Mouse (Mus musculus): ENCODE measurements around the gene Tubal3. TPM values are rescaled to one million over a fixed set of nuclear protein-coding genes. Genes with fewer than 3 reads are reported as not detected.

Tubal3 gene
- total RNA-seq, 2 experiments from 2014 or later: not detected

GRCm38 (mm10) chr13:3925632-3926031 is 7.6 kb downstream of the Tubal3 start:
- no peak overlapping the region for H3K4me3 ChIP-seq
- intact Hi-C loops (cut with DNase I): no loop called here
- no peak for TF ChIP-seq CTCF (IDR thresholded peaks at IDR 0.05)
- H3K27ac ChIP-seq: no peak overlapping the region
- DNase-seq (ENCODE audit: extremely low spot score in 1 of 2, low spot score in 2 of 2): no peak

- TF ChIP-seq CTCF (IDR thresholded peaks at IDR 0.05): no peak
- Histone ChIP-seq H3K4me3 (no peak overlapping the region), H3K27ac (no peak overlapping the region)
- intact Hi-C loops (cut with DNase I): no loop called here
- DNase-seq (ENCODE audit: extremely low spot score in 1 of 2, low spot score in 2 of 2): no peak
These were observed 8.0 kb downstream of the Tubal3 start for GRCm38 (mm10) chr13:3926046-3926445.

- TF ChIP-seq CTCF (IDR thresholded peaks at IDR 0.05): no peak
- H3K27ac ChIP-seq: no peak overlapping the region
- intact Hi-C loops (cut with DNase I): no loop called here
- DNase-seq (ENCODE audit: extremely low spot score in 1 of 2, low spot score in 2 of 2): no peak
- no peak overlapping the region for H3K4me3 ChIP-seq
These were observed 26.6 kb downstream of the Tubal3 start for GRCm38 (mm10) chr13:3944699-3945098.

- intact Hi-C loops (cut with DNase I): no loop called here
- no peak within 1 kb of the TSS for H3K27ac ChIP-seq
These were observed 27.2 kb downstream of the Tubal3 start, which contains the start of gene Ucn3 for GRCm38 (mm10) chr13:3945249-3945648. Gene Ucn3, minus strand, starts transcription at chr13:3945349.

GRCm38 (mm10) chr13:3947267-3947666 is 29.2 kb downstream of the Tubal3 start:
- no peak for DNase-seq (ENCODE audit: extremely low spot score in 1 of 2, low spot score in 2 of 2)
- no peak overlapping the region for H3K27ac ChIP-seq
- intact Hi-C loops (cut with DNase I): no loop called here
- no peak overlapping the region for H3K4me3 ChIP-seq
- TF ChIP-seq CTCF (IDR thresholded peaks at IDR 0.05): no peak

More at GRCm38 (mm10) chr13:3945249-3945648, 27.2 kb downstream of the Tubal3 start, which contains the start of gene Ucn3:
- H3K4me3 ChIP-seq: no peak within 1 kb of the TSS
- no peak for DNase-seq (ENCODE audit: extremely low spot score in 1 of 2, low spot score in 2 of 2)
- no peak for TF ChIP-seq CTCF (IDR thresholded peaks at IDR 0.05)

- intact Hi-C loops (cut with DNase I): no loop called here
- no peak overlapping the region for H3K27ac ChIP-seq
- H3K4me3 ChIP-seq: no peak overlapping the region
- no peak for DNase-seq (ENCODE audit: extremely low spot score in 1 of 2, low spot score in 2 of 2)
- TF ChIP-seq CTCF (IDR thresholded peaks at IDR 0.05): no peak
These were observed 31.4 kb downstream of the Tubal3 start for GRCm38 (mm10) chr13:3949477-3949876.

- DNase-seq (ENCODE audit: extremely low spot score in 1 of 2, low spot score in 2 of 2): no peak
- Histone ChIP-seq H3K4me3 (no peak overlapping the region), H3K27ac (no peak overlapping the region)
- intact Hi-C loops (cut with DNase I): no loop called here
- TF ChIP-seq CTCF (IDR thresholded peaks at IDR 0.05): no peak; the same call in 1 of the 2 replicates
These were observed 33.3 kb downstream of the Tubal3 start for GRCm38 (mm10) chr13:3951198-3951914.

GRCm38 (mm10) chr13:3968849-3969248 is 50.8 kb downstream of the Tubal3 start:
- H3K4me3 ChIP-seq: no peak overlapping the region
- intact Hi-C loops (cut with DNase I): no loop called here
- TF ChIP-seq CTCF (IDR thresholded peaks at IDR 0.05): no peak
- no peak for DNase-seq (ENCODE audit: extremely low spot score in 1 of 2, low spot score in 2 of 2)
- H3K27ac ChIP-seq: no peak overlapping the region

Small RNAs within 50 kb of the gene (microRNA-seq; reads per million reads assigned to microRNA genes)
- gene Gm22460: 0 reads per million in 2 experiments

Other genes starting within 250 kb of the Tubal3 start
- gene Calml3, start 114.0 kb upstream of the Tubal3 start, total RNA-seq (2021): not detected
- not detected for gene Calm4, start 80.5 kb upstream of the Tubal3 start, total RNA-seq (2021)
- gene Calm5, start 64.1 kb upstream of the Tubal3 start, total RNA-seq (2021): not detected
- 10 to 100 TPM; 54.9 to 73.7 TPM for gene Net1, start 54 bp upstream of the Tubal3 start, total RNA-seq (2021)
- gene Ucn3, start 27.1 kb downstream of the Tubal3 start, total RNA-seq (2021): under 1 TPM in 1 of 2 experiments, not detected in 1; 0.84 TPM
- 1 to 10 TPM; 1.3 TPM for gene Akr1c14, start 130.7 kb downstream of the Tubal3 start, total RNA-seq (2021)
- 1 to 10 TPM; 1.1 to 1.6 TPM for gene Akr1c18, start 232.4 kb downstream of the Tubal3 start, total RNA-seq (2021)